Mouse (Mus musculus) erythroblast, adult 5-6 weeks (primary cell): Measurements from ENCODE around the gene Cab39. TPM values are rescaled to one million over a fixed set of nuclear protein-coding genes. Genes with fewer than 3 reads are reported as not detected.

Experiments used
- ATAC-seq: replicated peaks from 2 replicates; pipeline ENCODE4 v1.8.0; 2016; ENCODE audit warnings: moderate number of reproducible peaks, mild to moderate bottlenecking, moderate TSS enrichment, inconsistent platforms; ENCODE audit not compliant: poor library complexity, low FRiP score, severe bottlenecking
- total RNA-seq, 2 experiments: library from RNA; stranded (forward) in 1 of 2; stranded (reverse) in 1 of 2; fragments of 150-400 nt in 1 of 2; fragments of 200-764, 138-1000 nt in 1 of 2; gene quantifications; 2 replicates each; pipeline versions ENCODE4 v1.2.3 to v1.2.4; 2015 to 2017; ENCODE audit warnings: low replicate concordance in 2 of 2

Cab39 gene
- total RNA-seq (2015; ENCODE audit: low replicate concordance): 24.6 and 26.3 TPM in 2 replicates
- total RNA-seq (2017; ENCODE audit: low replicate concordance): 36.0 and 48.6 TPM in 2 replicates

DNA sequence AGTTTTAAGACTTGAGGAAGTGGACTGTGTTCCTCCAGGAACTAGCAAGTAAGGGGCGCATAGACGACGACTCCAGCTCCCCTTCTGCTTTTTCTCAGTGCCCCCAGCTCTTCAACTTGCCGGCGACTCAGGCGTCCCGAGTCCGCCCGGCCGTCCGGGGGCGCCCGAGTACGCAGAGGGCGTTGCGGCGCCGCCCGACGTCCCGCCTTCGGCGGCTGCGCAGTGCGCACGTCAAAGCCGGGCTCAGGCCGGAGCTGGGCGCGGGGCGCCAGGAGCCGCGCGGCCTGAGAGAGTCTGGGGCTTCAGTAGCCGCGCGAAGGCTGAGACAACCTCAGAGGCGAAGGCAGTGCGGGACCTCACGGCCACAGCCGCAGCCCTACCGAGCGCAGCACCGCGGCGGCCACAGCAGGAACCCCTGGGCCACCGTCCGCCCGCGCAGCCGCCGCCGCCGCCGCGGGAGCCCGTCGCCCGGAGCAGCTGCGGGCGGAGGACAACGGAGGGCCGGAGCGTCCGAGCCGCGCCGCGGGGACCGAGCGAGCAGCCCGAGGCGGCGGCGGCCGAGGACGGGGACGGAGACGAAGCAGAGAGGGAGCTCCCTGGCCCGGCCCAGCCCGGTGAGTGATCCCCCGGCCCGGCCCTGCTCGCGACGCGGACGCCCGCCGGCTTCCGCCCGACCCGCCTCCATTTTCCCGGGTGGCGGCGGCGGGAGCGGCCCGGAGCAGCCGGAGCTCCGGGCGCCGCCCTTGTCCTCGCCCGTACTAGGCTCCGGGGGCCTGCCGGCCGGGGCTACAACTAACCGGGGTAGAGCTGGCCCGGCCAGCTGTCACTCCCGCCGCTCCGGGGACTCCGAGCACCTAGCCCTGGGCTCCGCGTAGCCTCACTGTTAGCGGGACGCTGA, at the start of gene Cab39:
Gene Cab39 (plus strand): TSS at position 234 of the 898 bp plus-strand sequence.
- ATAC-seq: peak; percentile 92

GRCm38 (mm10) chr1:85744539-85744938, 48.7 kb upstream of the Cab39 start:
- no peak for ATAC-seq

DNA sequence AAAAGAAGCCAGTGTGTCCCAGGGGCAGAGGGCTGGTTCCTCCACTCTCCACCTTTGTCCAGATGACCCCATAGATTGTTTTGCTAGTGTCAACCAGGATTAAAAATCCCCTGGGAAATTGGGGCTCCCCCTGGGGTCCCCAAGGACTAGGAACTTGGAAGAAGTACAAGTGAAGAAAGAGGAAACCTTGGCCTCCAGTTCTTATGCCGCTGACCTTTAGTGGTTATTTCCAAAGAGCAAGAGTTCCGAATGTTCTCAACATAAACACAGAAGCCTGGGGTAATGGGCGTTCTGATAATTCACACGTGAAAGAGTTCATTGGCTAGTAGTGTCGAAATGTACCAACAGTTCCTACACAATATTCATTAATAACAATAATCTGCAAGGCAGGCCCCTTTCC, 46.7 kb upstream of the Cab39 start:
- ATAC-seq: no peak

DNA sequence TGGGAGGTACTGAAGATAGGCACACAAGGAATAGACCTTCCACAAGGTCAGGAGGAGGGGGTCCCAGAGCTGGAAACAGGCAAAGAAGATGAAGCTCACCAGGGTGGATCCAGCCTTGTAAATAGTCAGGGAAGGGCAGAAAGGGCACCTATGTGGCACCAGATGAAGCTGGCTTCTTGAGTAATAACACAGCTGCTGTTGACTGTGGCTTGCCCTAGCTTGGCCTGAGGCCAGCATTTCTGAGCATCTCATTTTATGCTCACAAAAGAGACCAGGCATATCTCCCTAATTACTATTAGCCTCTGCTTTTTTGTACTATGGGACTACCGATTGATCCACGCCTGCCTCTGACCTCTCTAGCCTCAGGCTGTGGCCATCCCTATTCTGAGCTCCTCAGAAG, 43.4 kb upstream of the Cab39 start:
- no peak for ATAC-seq

DNA sequence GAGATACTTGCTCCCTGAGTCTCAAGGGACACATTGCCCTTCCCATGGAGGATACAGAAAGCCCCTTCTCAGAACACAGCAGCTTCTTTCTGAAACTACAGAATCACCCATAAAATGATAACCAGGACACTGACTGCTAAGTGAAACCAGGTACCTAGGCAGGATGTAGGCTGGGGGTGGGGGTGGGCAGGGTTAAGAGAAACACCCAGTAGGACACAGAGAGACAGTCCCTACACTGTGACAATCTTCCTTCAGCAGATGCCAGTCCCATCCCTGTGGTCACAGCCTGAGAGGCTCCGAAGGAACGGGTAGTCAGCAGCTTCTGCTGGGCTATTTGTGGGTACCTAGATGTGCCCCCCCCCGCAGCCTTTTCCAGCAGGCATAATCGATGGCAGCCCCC, 42.6 kb upstream of the Cab39 start:
- ATAC-seq: no peak

DNA sequence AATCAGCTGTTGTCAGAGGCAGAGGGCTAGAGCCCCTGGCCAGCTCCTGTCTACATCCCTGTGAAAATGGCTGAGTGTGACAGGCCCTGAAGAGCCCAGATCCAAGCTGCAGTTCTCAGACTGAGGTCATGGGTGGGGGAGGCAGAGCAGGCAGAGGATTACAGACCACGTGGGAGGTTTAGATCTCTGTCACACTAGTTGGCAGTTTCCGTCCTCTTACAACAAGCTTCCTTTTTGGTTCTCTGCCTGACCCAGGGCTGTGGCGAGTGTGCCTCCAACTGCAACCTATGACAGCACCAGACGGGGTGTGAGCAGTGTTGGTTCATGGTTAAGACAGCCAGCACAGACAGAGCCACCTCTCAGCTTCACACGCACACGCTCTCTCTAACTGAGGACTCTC, 41.7 kb upstream of the Cab39 start:
- peak; percentile 44; the same call in 1 of the 2 replicates for ATAC-seq

DNA sequence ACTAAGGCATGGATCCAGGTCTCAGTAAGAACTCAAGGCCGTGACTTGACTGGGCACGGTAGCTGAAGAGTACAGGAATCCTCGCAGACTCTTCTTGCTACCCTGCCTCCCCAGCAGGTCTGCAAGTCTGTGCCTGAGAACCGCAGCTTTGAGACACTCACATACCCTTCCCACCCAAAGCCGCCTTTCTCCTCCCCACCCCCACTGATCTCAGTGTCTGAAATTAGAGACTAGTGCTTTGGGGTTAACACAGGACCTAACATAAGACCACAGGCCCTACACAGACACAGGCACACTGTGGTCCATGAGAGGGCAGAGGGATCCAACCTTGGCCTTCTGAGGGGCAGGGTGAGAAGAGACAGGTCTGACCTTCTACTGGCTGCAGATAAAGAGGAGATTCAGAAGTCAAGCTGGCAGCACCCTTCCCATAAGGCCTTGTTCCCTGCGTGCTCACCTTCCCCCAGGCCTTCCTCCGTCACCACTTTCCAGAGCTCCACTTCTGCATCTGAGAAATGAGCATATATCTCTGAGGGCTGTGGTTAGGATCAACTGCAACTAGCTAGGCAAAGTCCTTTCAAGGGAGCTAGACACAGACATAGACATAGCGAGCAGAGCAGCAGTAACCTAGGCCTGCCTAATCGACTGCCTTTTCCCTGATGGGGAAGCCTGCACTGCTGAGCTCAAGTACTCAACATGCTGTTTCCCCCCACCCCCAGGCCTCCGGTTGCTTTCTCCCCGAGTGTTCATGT, 41.1 kb upstream of the Cab39 start:
- ATAC-seq: no peak

- no peak for ATAC-seq
Measured at GRCm38 (mm10) chr1:85757531-85758230, 35.6 kb upstream of the Cab39 start.

GRCm38 (mm10) chr1:85758231-85758968, 34.8 kb upstream of the Cab39 start:
- no peak for ATAC-seq

- ATAC-seq: no peak
Measured at GRCm38 (mm10) chr1:85758969-85759293, 34.3 kb upstream of the Cab39 start.

GRCm38 (mm10) chr1:85761665-85762064, 31.6 kb upstream of the Cab39 start:
- no peak for ATAC-seq

DNA sequence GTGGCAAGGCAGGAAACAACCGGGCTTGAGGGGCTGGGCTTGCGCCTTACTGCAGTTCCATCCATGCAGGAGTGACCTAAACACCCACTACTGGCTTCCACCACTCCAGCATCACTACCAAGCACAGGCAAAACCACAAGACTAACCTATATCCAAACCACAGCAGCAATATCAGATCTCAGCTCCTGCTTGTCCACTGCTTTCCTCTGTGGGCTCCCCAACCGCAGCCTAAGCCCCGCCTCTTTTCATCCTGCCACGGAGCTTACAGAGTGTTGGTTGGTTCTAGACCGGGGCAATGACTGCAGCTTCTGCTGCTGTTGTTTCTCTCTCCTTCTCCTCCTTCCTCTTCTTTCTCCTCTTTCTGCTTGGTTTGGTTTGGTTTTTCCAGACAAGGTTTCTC, 29.9 kb upstream of the Cab39 start:
- no peak for ATAC-seq

DNA sequence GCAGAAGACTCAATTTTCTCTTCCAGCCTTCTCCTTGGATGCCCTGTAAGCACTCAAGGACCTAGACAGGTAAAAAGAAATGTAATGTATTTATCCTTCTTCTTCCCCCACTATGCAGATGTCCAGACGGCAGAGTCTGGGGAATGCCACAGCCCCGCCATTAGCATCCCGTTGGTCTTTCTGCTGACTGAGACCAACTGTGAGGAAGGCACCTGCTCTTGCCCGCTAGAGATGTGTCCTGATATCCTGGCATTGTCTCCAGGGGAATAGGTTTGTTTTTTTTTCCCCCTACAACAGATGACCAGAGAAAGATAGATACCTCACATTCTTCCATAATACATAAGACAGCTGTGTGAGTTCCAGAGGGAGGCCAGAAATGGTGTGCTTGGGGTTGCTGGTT, 28.9 kb upstream of the Cab39 start:
- ATAC-seq: no peak

DNA sequence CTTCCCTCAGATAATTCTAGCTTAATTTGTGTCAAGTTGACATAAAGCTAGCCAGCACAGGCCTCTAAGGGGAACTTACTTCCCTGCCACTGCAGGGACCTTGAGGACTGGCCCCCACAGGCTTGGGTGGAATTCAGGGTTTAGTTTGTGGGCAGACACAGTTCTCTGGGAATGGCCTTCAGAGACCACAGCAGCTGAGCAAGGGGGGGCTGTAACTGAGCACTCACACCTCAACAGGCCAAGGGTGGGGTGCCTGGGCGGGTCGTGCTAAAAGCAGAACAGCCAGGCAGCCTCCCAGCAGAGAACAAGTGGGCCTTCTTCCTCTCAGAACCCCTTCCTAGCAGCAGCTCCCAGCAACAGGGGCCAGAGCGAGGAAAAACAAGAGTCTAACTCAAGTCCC, 27.1 kb upstream of the Cab39 start:
- no peak for ATAC-seq

DNA sequence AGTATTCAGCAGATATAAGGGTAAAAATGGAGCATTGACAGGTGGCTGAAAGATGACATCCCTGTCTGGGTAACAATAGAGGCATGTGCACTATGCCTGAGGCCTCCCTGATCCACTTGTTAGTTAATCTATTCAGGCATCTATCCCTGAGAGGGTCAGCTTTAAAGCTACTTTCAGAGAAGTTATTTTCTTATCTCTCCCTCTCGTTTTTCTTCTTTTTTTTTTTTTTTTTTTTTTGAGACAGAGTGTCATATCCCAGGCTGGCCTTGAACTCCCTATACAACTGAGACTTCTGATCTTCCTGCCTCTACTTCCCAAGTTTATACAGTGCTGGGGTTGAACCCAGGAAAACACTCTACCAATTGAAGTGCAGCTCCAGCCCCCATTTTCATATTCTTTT, 25.5 kb upstream of the Cab39 start:
- no peak for ATAC-seq

GRCm38 (mm10) chr1:85771976-85772375, 21.3 kb upstream of the Cab39 start:
- ATAC-seq: no peak

GRCm38 (mm10) chr1:85775136-85775535, 18.1 kb upstream of the Cab39 start:
- ATAC-seq: no peak

DNA sequence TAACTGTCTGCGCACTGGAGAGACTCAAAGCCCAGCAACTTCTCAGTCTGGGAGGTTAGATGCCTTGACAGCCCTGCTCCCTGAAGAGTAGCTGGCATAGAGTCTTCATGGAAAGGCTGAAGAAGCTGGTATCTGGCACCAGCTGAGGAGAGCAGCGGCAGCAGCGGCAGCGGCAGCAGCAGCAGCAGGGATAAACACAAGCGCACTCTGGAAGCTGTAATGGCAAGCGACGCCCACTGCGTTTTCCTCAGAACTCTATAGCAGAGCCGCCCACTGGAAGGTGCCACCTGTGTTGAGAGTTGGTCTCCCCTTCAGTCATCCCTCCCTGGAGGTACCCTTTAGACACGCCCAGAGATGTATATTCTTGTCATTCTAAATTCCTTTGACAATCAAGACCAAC, 17.1 kb upstream of the Cab39 start:
- no peak for ATAC-seq

- ATAC-seq: no peak
Measured at GRCm38 (mm10) chr1:85778436-85778835, 14.8 kb upstream of the Cab39 start, which contains the start of gene A630001G21Rik. Gene A630001G21Rik (minus strand): TSS chr1:85778643.

- ATAC-seq: no peak
Measured at GRCm38 (mm10) chr1:85779012-85779411, 14.2 kb upstream of the Cab39 start.
